Mouse (Mus musculus) heart, postnatal 36 days (tissue): ENCODE measurements around the gene Prl8a2. TPM values are rescaled to one million over a fixed set of nuclear protein-coding genes. Genes with fewer than 3 reads are reported as not detected.

Source experiments
- DNase-seq, 2 experiments: peaks; one replicate each; pipeline ENCODE4 v3.0.0; 2021 to 2022
- intact Hi-C: fragments of 180-260 bp; cut with DNase I; formaldehyde crosslinking; loops from one replicate; pipeline ENCODE4 v1.15.1; 2025
- total RNA-seq, 2 experiments: library from RNA; stranded (reverse); gene quantifications; 2 replicates each; pipeline ENCODE4 v1.2.3; 2021

Gene Prl8a2
- not detected for total RNA-seq

DNA sequence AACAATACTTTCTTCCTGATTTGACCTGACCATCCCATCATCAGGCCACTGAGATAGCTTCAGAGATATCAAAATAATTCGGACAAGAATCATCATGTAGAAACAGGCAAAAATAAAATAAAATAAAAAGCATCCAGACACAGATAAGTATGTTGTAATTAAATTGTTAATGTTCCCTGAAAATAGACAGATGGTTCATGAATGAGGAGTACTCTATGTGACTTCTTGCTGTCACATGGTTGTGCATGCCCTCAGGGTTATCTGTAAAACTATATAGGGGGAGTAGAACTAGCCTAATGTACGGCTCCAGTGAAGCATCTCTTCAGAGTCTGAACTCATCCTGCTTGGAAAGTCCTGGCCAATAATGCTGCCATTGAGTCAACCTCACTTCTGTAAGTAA lies at the start of gene Prl8a2:
Prl8a2 (plus strand) TSS at position 301 of the 400 bp plus-strand sequence.
- no peak for DNase-seq
- intact Hi-C loops: no loop called here

GRCm38 (mm10) chr13:27312334-27313225 lies 32.9 kb upstream of the Prl8a2 start, which contains the start of gene Prl6a1:
Gene Prl6a1, plus strand, starts transcription at chr13:27312627.
- intact Hi-C loops: no loop called here
- no peak for DNase-seq

DNA sequence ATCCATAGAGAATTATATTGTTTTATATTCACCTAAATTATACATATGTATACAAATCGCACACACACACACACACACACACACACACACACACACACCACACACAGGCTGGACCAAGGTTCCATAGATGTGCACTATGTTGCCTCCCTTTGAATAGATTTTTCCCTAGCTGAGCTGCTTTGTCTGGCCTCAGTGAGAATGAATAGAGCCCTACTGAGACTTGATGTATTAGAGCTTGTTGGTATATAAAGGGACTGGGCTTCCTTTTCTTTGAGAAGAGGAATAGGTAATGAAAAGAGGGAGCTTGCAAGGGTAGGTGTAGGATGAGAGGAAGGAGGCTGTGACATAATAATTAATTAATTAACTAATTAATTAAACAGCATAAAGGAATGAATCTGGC lies 10.5 kb upstream of the Prl8a2 start:
- intact Hi-C loops: no loop called here
- no peak for DNase-seq

DNA sequence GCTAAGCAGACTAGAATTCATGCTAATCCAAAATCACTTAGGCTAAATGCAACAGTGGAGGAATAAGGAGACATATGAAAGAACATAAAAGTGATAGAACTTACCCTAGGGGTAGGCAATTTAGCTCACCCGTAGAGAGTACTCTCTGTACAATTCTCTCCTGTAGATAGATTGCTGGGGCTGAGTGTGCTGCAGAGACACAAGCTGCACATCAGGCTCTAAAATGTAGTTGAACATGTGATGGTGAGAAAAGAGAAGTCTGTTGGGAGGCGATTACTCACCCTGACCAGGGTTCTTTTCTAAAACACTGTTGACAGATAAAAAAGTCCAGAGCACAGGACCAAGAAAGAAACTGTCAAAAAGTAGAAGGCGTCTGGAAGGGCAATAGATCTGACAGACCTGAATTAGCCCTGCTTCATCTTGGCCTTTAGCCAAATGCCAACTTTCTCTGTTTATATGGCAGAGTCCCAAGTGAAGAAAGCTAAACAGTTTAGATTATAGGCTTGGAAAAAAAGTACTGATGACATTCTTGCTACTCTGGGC lies 2.7 kb upstream of the Prl8a2 start:
- DNase-seq: no peak
- intact Hi-C loops: no loop called here

GRCm38 (mm10) chr13:27390746-27391145 lies 45.3 kb downstream of the Prl8a2 start, which contains the start of gene Prl2b1:
Gene Prl2b1, minus strand, starts transcription at chr13:27390846.
- intact Hi-C loops: no loop called here
- DNase-seq: no peak

GRCm38 (mm10) chr13:27399061-27399724 lies 53.7 kb downstream of the Prl8a2 start:
- no peak for DNase-seq
- intact Hi-C loops: no loop called here

Other genes with a start within 250 kb of the Prl8a2 start
- not detected for gene Prl3d2, start 224.0 kb upstream of the Prl8a2 start, total RNA-seq
- not detected for gene Prl3d3, start 188.9 kb upstream of the Prl8a2 start, total RNA-seq
- gene Prl3c1, start 149.0 kb upstream of the Prl8a2 start, total RNA-seq: not detected
- not detected for gene Prl3b1, start 103.8 kb upstream of the Prl8a2 start, total RNA-seq
- not detected for gene Prl3a1, start 86.2 kb upstream of the Prl8a2 start, total RNA-seq
- gene Prl6a1, start 33.0 kb upstream of the Prl8a2 start, total RNA-seq: not detected
- gene Prl2b1, start 45.2 kb downstream of the Prl8a2 start, total RNA-seq: not detected
- gene Prl8a6, start 93.0 kb downstream of the Prl8a2 start, total RNA-seq: not detected
- gene Prl8a8, start 167.5 kb downstream of the Prl8a2 start, total RNA-seq: not detected
- gene Prl8a9, start 218.9 kb downstream of the Prl8a2 start, total RNA-seq: not detected
- not detected for gene Prl8a1, start 236.5 kb downstream of the Prl8a2 start, total RNA-seq